Mouse (Mus musculus) ES-Bruce4 (cell line): ENCODE measurements around the gene Nol4l. TPM values are rescaled to one million over a fixed set of nuclear protein-coding genes. Genes with fewer than 3 reads are reported as not detected.

Experiments used
- H3K27ac ChIP-seq: 2 replicates; pipeline ENCODE4 v1.5.1; 2012; ENCODE audit warnings: low read length, inconsistent platforms; ENCODE audit not compliant: insufficient read depth
- H3K27me3 ChIP-seq: 2 replicates; pipeline ENCODE4 v1.6.1; 2012; ENCODE audit warnings: mild to moderate bottlenecking, low read length, inconsistent platforms; ENCODE audit not compliant: control insufficient read depth, poor library complexity, insufficient read depth, severe bottlenecking
- H3K36me3 ChIP-seq: 2 replicates; pipeline ENCODE4 v1.6.1; 2012; ENCODE audit warnings: inconsistent platforms, mild to moderate bottlenecking, low read length, moderate library complexity; ENCODE audit not compliant: control insufficient read depth, poor library complexity, insufficient read depth, severe bottlenecking
- H3K4me1 ChIP-seq: one replicate; pipeline ENCODE4 v1.8.1; 2011; ENCODE audit warnings: low read length; ENCODE audit not compliant: control insufficient read depth, insufficient read depth
- H3K4me3 ChIP-seq: 2 replicates; pipeline ENCODE4 v1.5.1; 2011; ENCODE audit warnings: low read depth, mild to moderate bottlenecking, low read length
- H3K9ac ChIP-seq: 2 replicates; pipeline ENCODE4 v1.6.1; 2012; ENCODE audit warnings: low read depth, mild to moderate bottlenecking, inconsistent platforms; ENCODE audit not compliant: poor library complexity, severe bottlenecking
- H3K9me3 ChIP-seq: replicated peaks from 2 replicates; pipeline ENCODE4 v1.6.1; 2012; ENCODE audit warnings: mild to moderate bottlenecking, low read length, inconsistent platforms; ENCODE audit not compliant: control insufficient read depth, poor library complexity, insufficient read depth, severe bottlenecking
- CTCF ChIP-seq: IDR thresholded peaks from one replicate; pipeline ENCODE4 v1.8.1; 2011; ENCODE audit warnings: low read depth, low read length
- EP300 ChIP-seq: IDR thresholded peaks from 2 replicates; pipeline ENCODE4 v1.6.1; 2011; ENCODE audit warnings: low read depth, low read length; ENCODE audit not compliant: insufficient read depth
- POLR2A ChIP-seq: IDR thresholded peaks from one replicate; pipeline ENCODE4 v1.8.1; 2011; ENCODE audit warnings: low read length; ENCODE audit not compliant: insufficient read depth
- polyA plus RNA-seq: library from polyadenylated mRNA; stranded (reverse); fragments of >200 nt; gene quantifications from 2 replicates; pipeline ENCODE4 v1.2.4, GENCODE M21; 2011; ENCODE audit warnings: low read depth; ENCODE audit not compliant: missing spikeins, insufficient read depth, insufficient read length

Gene Nol4l
- polyA plus RNA-seq, 1 experiment = 11.5 TPM

DNA sequence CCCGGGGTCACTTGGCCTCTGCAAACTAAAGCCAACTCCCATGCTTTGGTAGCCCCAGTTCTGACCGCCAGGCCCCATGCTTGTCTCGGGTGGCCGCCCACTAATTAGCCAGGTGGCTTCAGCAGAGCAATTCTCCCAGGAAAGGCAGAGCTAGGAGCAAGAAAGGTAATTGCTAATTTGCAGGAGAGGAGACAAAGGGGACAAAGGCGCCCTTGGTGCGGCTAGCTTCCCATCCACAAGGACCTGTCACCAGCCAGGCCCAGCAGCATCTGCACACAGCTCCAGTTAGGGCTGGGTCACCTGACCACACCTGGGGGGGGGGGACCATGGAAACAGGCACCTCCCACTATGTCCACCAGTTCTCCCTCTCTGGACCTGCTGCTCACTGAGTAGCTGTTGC is 18.2 kb downstream of the Nol4l start:
- no peak overlapping the region for H3K9ac ChIP-seq
- no peak overlapping the region for H3K4me3 ChIP-seq
- no peaks in the 10 kb centered on the region for H3K27me3 ChIP-seq
- H3K36me3 ChIP-seq = no peaks in the 10 kb centered on the region
- no peaks in the 10 kb centered on the region for H3K9me3 ChIP-seq
- H3K27ac ChIP-seq = no peak overlapping the region
- H3K4me1 ChIP-seq = peaks cover 4% of the 10 kb centered on the region
- no peak for TF ChIP-seq POLR2A
- no peak for TF ChIP-seq CTCF
- TF ChIP-seq EP300 = no peak

DNA sequence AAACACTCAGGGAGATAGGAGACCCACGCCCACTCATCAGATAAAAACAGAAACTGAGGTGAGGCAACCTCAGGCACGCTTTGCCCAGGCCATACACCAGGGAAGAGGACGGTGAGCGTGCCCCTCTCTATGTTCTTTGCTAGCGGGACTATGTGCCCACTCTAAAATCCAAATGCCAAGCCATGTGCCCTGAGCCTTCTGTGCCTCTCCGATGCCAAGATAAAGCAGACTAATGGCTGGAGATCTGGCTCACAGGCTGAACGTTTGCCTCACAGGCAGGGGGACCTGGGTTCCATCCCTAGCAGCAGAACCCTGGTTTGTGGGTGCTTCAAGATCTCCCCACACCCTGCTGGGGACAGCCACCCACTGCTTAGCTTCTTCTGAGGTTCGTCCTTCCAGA is 19.6 kb downstream of the Nol4l start:
- H3K27ac ChIP-seq = no peak overlapping the region
- peaks cover 4% of the 10 kb centered on the region for H3K4me1 ChIP-seq
- H3K27me3 ChIP-seq = no peaks in the 10 kb centered on the region
- no peaks in the 10 kb centered on the region for H3K36me3 ChIP-seq
- H3K9me3 ChIP-seq = no peaks in the 10 kb centered on the region
- H3K4me3 ChIP-seq = no peak overlapping the region
- no peak overlapping the region for H3K9ac ChIP-seq
- TF ChIP-seq CTCF (no peak), EP300 (no peak), POLR2A (no peak)

DNA sequence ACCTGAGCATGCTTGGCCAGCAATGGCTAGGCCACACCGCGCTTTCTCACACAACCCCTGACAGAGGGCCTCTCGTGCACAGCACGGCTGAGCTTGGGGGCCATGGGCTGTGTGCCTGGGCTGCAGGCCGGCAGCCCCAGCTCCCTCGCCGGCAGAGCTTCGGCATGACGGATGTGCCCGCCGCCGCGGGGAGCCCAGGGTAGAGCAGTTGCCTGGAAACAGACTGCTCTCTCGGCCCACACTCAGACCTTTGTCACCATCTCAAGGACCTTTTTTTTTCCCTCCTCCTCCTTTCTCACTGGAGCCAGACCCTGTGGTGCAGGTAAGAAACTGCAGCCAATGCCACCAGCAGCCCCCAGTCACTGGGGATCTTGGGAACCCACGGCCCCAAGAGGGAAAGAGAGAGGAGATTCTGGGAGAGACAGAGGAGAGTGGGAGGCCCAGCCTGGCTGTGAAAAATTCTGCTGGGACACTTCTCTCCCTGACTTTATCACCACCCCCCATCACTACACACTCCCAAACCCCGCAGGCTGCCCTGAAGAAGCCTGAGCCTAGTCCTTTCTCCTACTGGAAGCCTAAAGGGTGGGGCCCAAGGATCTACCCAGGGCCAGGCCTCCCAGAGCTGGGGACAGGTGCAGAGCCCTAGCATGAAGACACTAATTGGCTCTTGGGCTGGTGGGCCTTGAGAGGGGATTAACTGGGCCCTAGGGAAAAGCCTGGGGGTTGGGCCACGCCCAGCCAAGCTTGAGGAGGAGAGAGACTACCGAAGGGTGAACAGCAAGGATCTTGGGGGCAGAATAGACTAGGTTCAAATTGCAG is 20.4 kb downstream of the Nol4l start:
- H3K4me3 ChIP-seq = peak overlapping the region; percentile 8; the same call in 1 of the 2 replicates
- no peaks in the 10 kb centered on the region for H3K9me3 ChIP-seq
- no peaks in the 10 kb centered on the region for H3K36me3 ChIP-seq
- 0 out of 2 replicates have a peak overlapping the region, but pooled peaks have one; percentile 5 for H3K9ac ChIP-seq
- TF ChIP-seq POLR2A = no peak
- TF ChIP-seq EP300 = no peak
- no peak for TF ChIP-seq CTCF
- peaks cover 4% of the 10 kb centered on the region for H3K4me1 ChIP-seq
- no peak overlapping the region for H3K27ac ChIP-seq
- H3K27me3 ChIP-seq = no peaks in the 10 kb centered on the region

DNA sequence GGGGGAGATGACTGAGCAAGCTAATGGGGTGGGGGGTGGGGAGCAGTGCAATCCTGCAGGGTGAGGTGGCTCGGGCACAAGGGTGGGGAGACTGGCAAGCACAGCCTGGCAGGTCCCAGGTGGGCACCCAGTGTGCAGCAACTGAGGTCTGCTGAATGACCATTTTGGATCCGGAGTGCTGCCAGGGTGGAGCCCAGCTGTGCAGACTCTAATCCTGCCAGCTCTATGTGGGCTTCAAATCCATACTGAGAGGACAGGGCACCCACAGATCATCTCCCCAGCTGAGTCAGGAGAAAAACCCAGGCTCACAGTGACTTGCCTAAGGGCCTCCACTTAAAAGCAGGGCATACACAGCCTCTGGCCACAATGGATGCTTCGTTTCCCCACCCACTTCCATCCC is 21.4 kb downstream of the Nol4l start:
- H3K4me1 ChIP-seq = peaks cover 4% of the 10 kb centered on the region
- no peaks in the 10 kb centered on the region for H3K27me3 ChIP-seq
- no peak overlapping the region for H3K27ac ChIP-seq
- H3K9ac ChIP-seq = no peak overlapping the region
- no peaks in the 10 kb centered on the region for H3K9me3 ChIP-seq
- TF ChIP-seq POLR2A (no peak), CTCF (no peak), EP300 (no peak)
- H3K4me3 ChIP-seq = no peak overlapping the region
- no peaks in the 10 kb centered on the region for H3K36me3 ChIP-seq

DNA sequence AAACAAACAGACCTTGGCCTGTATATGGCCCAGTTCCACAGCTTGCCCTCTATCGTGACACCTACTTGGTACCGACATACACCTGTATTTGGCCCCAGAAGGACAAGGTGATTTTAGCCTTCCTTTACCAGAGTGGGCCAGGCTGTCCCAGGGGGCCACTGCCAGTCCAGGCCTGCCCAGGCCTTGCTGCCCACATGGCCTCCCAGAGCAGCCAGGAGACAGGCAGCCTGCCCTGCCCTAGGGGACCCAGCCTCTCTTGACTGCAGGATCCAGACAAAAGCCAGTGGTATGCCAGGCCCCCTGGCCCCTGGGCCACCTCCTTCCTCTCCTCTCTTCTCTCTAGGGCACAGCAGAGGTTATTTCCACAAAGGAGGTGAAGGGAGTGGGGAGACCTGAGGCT is 21.8 kb downstream of the Nol4l start:
- Histone ChIP-seq H3K36me3 (no peaks in the 10 kb centered on the region), H3K27ac (no peak overlapping the region), H3K9me3 (no peaks in the 10 kb centered on the region), H3K27me3 (no peaks in the 10 kb centered on the region), H3K9ac (no peak overlapping the region), H3K4me3 (no peak overlapping the region), H3K4me1 (peaks cover 4% of the 10 kb centered on the region)
- TF ChIP-seq POLR2A = no peak
- no peak for TF ChIP-seq EP300
- TF ChIP-seq CTCF = no peak

DNA sequence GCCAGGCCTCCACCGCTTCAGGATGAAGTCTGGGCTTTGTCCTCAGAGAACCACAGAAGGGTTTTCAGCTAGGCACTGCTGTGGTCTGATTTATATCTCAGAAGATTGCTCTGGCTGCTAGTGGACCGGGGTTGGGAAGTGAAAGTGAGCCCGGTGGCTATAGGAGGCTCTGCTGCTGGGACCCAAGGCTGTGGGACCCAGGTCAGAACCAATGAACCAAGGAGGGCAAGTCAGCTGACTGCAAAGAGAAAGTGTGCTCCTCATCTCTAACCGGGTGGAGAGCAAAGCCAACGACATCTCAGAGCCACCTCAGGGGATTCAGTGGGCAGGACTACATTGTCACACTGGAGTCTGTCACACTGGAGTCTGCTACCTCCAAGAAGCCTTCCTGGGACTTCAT is 23.4 kb downstream of the Nol4l start:
- H3K4me3 ChIP-seq = no peak overlapping the region
- no peaks in the 10 kb centered on the region for H3K9me3 ChIP-seq
- no peaks in the 10 kb centered on the region for H3K27me3 ChIP-seq
- TF ChIP-seq CTCF (no peak), POLR2A (no peak), EP300 (no peak)
- H3K9ac ChIP-seq = no peak overlapping the region
- peaks cover 4% of the 10 kb centered on the region for H3K4me1 ChIP-seq
- H3K27ac ChIP-seq = no peak overlapping the region
- H3K36me3 ChIP-seq = no peaks in the 10 kb centered on the region

DNA sequence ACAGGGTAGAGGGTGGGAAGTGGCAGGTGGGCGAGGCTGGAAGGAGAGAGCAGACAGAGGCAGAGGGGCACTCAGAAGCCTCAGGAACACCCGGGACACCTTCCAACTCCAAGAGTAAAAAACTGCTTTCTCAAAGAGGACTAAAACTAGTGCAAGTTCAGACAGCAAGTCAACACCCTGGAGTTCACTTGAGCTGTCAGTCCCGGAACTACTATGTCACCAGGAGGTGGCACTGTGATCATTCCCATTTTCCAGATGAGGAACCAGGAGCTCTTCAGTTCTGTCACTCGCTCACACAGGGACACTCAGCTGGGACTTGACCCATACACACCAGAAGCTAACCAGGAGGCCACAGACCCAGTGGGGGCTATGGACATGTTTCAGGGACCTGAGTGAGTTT is 30.6 kb downstream of the Nol4l start:
- H3K27me3 ChIP-seq = no peaks in the 10 kb centered on the region
- H3K36me3 ChIP-seq = no peaks in the 10 kb centered on the region
- TF ChIP-seq POLR2A (no peak), EP300 (no peak), CTCF (peak; percentile 46)
- no peak overlapping the region for H3K4me3 ChIP-seq
- no peak overlapping the region for H3K27ac ChIP-seq
- H3K9me3 ChIP-seq = no peaks in the 10 kb centered on the region
- no peak overlapping the region for H3K9ac ChIP-seq
- H3K4me1 ChIP-seq = peaks cover 7% of the 10 kb centered on the region
